Mouse (Mus musculus) spleen, postnatal 14 days (tissue): ENCODE data around the gene Rgs7bp.
A peak's percentile ranks its signal among the peaks of the same experiment; 100 is the strongest.

Experiments
- DNase-seq, 2 experiments: peaks; one replicate each; pipeline ENCODE4 v3.0.0; 2021 to 2022; ENCODE audit warnings: low spot score in 2 of 2

Rgs7bp gene

DNA sequence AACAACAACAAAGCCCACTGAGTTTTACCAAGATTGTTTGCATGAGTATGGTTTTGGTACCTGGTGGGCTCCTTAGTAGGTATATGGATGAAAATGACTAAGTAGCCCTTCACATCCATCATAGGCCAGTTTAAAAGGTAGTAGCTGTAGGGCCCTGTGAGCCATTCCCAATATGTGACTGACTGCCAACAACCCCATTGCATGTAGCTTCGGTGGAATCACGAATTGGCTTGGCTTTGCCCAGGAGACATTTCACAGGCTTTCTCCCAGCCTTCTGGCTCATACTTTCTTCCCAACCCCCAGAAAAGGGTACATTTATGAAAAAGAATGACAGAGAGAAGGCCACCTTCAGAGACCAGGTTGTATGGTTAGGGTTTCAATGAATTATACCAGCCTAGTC, 45.8 kb downstream of the Rgs7bp start:
- DNase-seq = no peak

GRCm38 (mm10) chr13:105002831-105003157, 51.9 kb downstream of the Rgs7bp start:
- no peak for DNase-seq

- DNase-seq = no peak
Observed at GRCm38 (mm10) chr13:105002132-105002830, 52.4 kb downstream of the Rgs7bp start.

GRCm38 (mm10) chr13:105001714-105002113, 53.0 kb downstream of the Rgs7bp start:
- no peak for DNase-seq

GRCm38 (mm10) chr13:104988811-104989258, 65.9 kb downstream of the Rgs7bp start:
- DNase-seq = no peak

GRCm38 (mm10) chr13:104988009-104988540, 66.7 kb downstream of the Rgs7bp start:
- DNase-seq = no peak

- no peak for DNase-seq
Observed at GRCm38 (mm10) chr13:104985691-104986090, 69.0 kb downstream of the Rgs7bp start.

DNA sequence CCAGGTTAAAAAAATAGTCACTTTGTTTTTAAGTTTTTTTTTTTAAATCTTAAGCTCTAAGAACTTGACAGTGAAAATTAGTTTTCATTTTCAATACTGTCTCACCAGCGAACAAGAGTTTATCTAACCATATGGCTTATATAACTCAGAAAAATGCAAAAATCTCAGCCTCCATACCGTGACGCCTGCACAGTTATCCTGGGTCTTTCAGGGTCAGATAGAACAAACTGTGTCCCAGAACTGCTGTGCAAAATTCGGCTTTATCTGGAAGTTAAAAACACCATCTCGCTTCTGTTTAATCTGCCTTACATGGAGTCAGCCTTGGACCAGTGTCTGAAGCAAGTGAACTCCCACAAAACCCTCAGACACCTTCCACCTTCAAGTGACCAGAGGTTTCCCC, 70.7 kb downstream of the Rgs7bp start:
- no peak for DNase-seq

DNA sequence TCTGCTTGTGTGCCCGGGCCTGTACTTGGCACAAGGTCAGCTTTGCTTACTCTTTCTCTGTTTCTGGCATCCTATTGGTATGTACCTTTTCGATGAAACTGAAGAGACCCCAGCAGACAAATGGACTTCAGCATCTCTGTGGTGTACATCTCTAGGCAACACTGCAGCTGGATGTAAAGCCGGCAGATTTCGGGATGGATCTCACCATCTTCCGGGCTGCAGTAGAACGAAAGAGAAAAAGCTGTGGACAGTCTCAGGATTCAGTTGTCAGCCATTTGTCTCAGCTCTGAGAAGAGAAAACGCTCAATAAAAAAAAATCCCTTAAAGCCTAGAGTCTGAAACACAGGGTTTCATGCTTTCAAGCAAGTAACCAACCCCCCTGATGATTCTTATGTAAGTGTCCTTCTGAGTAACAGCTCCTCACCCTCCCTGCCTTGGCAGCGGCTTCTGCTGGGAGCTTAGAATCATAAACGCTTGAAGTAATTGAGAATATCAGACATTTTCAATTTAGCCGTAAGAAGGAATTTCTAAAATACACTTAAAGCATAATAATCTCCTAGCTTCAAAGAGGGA, 71.9 kb downstream of the Rgs7bp start:
- DNase-seq = no peak

- DNase-seq = no peak
Observed at GRCm38 (mm10) chr13:104978176-104978575, 76.6 kb downstream of the Rgs7bp start.

DNA sequence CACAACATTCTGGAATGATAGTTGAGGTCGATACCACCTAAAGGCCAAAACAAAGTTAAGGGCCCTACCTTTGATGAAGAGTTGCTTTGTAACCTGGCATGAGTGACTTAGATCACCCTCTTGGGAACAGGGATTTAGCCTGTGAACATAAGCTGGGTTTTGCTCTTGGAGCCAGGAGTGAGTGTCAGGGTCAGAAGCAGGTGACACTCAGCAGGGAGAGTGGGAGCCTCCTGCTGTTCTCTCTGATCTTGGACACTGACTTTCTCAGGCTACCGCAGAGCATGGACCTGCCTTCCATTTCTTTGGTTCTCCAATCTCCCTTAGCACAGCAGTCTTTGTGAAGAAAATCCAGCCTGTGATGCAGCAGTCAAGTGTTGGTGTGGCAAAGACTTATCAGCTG, 87.2 kb downstream of the Rgs7bp start:
- no peak for DNase-seq

DNA sequence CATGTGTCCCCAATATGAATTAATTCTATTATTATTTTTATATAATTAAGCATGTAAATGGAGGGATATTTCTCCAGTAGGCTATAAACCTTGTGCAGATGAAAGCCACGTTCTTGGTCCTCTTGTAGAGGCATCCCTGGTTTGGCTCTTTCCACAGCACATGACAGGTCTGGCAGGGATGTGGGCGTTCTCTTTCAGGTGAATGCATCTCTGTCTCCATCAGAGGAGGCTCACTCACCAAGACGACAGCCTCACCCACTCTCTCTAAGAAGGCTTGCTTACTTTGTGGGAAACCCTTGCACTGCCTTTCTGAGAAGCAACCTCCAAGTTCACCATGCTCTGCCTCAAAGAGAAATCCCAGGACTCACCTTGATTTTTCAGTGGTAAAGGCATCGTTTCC, 91.0 kb downstream of the Rgs7bp start:
- DNase-seq = no peak

- DNase-seq = no peak
Observed at GRCm38 (mm10) chr13:104962716-104963411, 91.9 kb downstream of the Rgs7bp start.

DNA sequence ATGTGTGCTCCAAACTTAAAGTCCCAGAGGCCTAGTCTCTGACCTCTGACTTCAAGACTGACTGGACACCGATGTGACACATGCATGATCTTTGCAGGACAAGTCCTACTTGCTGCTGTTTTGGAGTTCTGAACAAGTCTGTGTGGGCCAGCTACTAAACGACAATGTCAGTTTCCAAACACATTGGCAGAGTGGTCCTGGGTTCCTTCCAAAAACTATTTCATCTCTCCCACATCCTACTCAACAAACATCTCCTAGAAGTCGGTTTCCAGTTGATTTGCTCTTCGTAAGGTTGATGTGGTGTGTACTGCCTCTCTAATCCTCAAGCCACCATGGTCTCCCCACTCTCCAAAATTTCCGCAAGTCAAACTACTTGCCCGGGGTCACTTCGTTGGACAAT, 92.6 kb downstream of the Rgs7bp start:
- DNase-seq = no peak

DNA sequence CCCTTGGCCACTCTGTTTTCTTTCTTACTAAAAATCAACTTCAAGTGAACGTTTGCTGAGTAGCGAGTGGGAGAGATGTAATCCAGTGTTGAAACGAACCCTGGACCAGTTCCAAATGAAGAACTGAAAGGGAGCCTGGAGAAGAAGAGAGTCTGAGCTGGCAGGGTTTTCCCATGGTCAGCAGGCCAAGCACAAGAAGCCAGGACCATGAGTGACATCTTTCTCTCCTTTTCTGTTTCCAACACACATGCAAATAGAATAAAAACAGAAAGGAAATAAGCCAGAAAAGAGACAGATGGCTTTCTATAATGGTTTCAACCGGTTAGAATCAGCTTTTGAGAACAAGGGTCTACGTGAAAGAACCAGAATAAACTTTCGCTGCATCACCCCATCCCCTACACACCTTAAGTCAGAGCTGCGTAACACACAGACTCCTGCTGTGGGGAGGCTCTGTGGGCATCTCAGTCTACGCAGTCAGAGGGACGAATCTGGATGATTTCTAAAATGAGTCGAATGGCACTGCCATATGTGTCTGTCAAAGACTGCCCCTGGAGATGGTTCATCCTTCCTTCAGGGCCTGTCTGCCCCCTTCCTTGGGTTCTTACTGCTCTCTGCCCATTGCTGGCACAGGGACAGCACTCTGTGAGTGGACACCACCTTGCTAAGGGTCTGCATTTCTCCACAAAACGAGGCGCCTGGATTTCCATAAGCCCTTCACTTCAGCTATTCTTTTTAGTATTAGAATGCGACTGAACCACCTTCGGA, 93.6 kb downstream of the Rgs7bp start:
- DNase-seq = no peak

GRCm38 (mm10) chr13:104960206-104960928, 94.4 kb downstream of the Rgs7bp start:
- DNase-seq = no peak

DNA sequence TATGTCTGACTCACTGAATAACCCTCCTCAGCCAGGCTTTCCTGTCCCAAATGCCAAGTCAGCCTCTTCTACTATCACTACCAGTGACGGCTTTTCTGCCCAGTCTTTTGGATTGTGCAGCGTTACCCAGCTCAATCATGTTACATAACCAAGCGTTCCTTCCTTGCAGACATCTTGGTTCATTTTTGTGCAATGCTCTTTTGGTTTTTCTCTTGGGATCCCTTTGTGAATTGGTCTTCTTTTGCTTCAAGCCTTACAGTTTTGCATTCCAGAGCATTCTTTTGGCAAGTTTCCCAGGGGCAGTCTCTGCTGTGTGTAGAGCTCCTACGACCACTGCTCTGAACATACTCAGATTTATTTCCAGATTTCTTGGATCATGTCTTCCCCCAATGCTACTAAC, 95.0 kb downstream of the Rgs7bp start:
- no peak for DNase-seq

- peak in 1 of 2 experiments; percentile 52 for DNase-seq
Observed at GRCm38 (mm10) chr13:104947958-104948357, 106.8 kb downstream of the Rgs7bp start.

GRCm38 (mm10) chr13:104940483-104940882, 114.2 kb downstream of the Rgs7bp start:
- DNase-seq = no peak

GRCm38 (mm10) chr13:104939856-104940255, 114.9 kb downstream of the Rgs7bp start:
- DNase-seq = peak in 1 of 2 experiments; percentile 34

DNA sequence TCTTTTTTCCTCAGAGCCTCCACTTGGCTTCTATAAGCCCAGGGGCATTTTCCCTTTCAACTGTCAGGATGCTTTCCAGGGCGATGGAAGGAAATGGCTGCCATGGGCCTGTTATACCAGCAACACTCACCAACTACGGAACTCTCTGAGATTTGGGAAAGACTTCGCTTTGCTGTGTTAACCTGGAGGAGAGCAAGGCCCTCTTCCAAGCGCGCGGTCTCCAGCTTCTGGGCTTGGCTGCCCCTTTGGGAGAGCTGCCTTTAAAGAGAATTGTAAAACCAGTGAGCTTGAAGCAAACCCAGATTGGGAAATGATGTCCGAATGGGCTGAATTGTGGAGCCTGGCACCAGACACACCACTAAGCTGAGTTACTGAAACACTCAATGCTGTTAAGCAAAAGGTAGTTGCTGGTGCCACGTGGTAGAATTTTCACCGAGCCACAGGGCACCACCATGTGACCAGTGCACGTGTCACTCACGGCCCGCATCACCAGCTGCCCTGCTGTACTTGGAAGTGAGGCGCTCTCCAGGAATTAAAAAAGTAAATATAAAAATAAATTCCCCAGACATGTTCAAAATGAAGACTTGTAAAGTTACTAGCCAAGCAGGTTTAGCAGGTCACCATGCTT, 115.7 kb downstream of the Rgs7bp start:
- DNase-seq = no peak
